Mouse (Mus musculus) stomach, embryonic 16.5 days (tissue): ENCODE measurements around the gene Phykpl. TPM values are rescaled to one million over a fixed set of nuclear protein-coding genes. Genes with fewer than 3 reads are reported as not detected.

Experiments used
- ATAC-seq: fragments of 200-750 bp; cut with Nextera tagmentation; 2 replicates; pipeline ENCODE4 v1.8.0; 2017; ENCODE audit warnings: moderate number of reproducible peaks, moderate TSS enrichment; ENCODE audit not compliant: insufficient read depth, low FRiP score
- H3K27ac ChIP-seq: fragments of 300-500 bp; sonication (generic); 2 replicates; pipeline ENCODE4 v1.5.1; 2014; ENCODE audit warnings: low read length
- H3K27me3 ChIP-seq: fragments of 300-500 bp; sonication (generic); 2 replicates; pipeline ENCODE4 v1.6.1; 2014; ENCODE audit warnings: low read length, control low read depth, mixed read lengths; ENCODE audit not compliant: control insufficient read depth, insufficient read depth
- H3K36me3 ChIP-seq: fragments of 300-500 bp; sonication (generic); 2 replicates; pipeline ENCODE4 v1.6.1; 2014; ENCODE audit warnings: low read length; ENCODE audit not compliant: control insufficient read depth, insufficient read depth
- H3K4me1 ChIP-seq: fragments of 300-500 bp; sonication (generic); 2 replicates; pipeline ENCODE4 v1.6.1; 2014; ENCODE audit warnings: low read length, control low read depth, mixed read lengths; ENCODE audit not compliant: control insufficient read depth, insufficient read depth
- H3K4me2 ChIP-seq: fragments of 300-500 bp; sonication (generic); 2 replicates; pipeline ENCODE4 v1.6.1; 2014; ENCODE audit warnings: low read depth, low read length, mixed read lengths
- H3K4me3 ChIP-seq: fragments of 300-500 bp; sonication (generic); replicated peaks from 2 replicates; pipeline ENCODE4 v1.5.1; 2014; ENCODE audit warnings: mild to moderate bottlenecking, low read length
- H3K9ac ChIP-seq: fragments of 300-500 bp; sonication (generic); 2 replicates; pipeline ENCODE4 v1.6.1; 2014; ENCODE audit warnings: low read length
- H3K9me3 ChIP-seq: fragments of 300-500 bp; sonication (generic); replicated peaks from 2 replicates; pipeline ENCODE4 v1.6.1; 2016; ENCODE audit warnings: low read length, control low read depth; ENCODE audit not compliant: control insufficient read depth
- WGBS: fragments of 180-500 bp; shearing (Covaris S2); extraction: QIAGEN DNeasy Blood & Tissue Kit; methylation state at CpG from one replicate; pipeline ENCODE4 v1.1.7; 2014; 5-methylcytosine and 5-hydroxymethylcytosine counted together
- polyA plus RNA-seq: library from polyadenylated mRNA; unstranded; fragments of >200 nt; fragmentation: Nextera tagmentation; extraction: Ambion mirVana; gene quantifications from 2 replicates; pipeline ENCODE4 v1.2.1, GENCODE M21; 2015

Phykpl gene
- 19.6 and 20.1 TPM in 2 replicates for polyA plus RNA-seq

- Histone ChIP-seq H3K9ac (peak within 1 kb of the TSS; percentile 91), H3K4me1 (peaks cover 12% of the 10 kb centered on the region), H3K4me2 (peak within 1 kb of the TSS; percentile 71), H3K36me3 (peaks cover 13% of the 10 kb centered on the region; the same call in 1 of the 2 replicates), H3K27ac (peak within 1 kb of the TSS; percentile 91), H3K27me3 (no peaks in the 10 kb centered on the region), H3K9me3 (no peaks in the 10 kb centered on the region), H3K4me3 (peak within 1 kb of the TSS; percentile 71)
- under 1% methylated on average over 59 of the region's 59 CpGs for WGBS
- peak; percentile 96 for ATAC-seq
Observed at GRCm38 (mm10) chr11:51584431-51585248, at the start of gene Phykpl. TSS of gene Phykpl (plus strand) at chr11:51584757.

GRCm38 (mm10) chr11:51538388-51538787 is 46.2 kb upstream of the Phykpl start:
- Histone ChIP-seq H3K9me3 (no peaks in the 10 kb centered on the region), H3K4me1 (peaks cover 3% of the 10 kb centered on the region; the same call in 1 of the 2 replicates), H3K27ac (no peak overlapping the region), H3K9ac (no peak overlapping the region), H3K27me3 (no peaks in the 10 kb centered on the region), H3K4me2 (no peak overlapping the region), H3K36me3 (no peaks in the 10 kb centered on the region), H3K4me3 (no peak overlapping the region)
- no peak for ATAC-seq
- WGBS: 68% methylated on average over 7 of the region's 7 CpGs

GRCm38 (mm10) chr11:51538919-51539758 is 45.4 kb upstream of the Phykpl start:
- ATAC-seq: no peak
- Histone ChIP-seq H3K27ac (no peak overlapping the region), H3K4me2 (no peak overlapping the region), H3K4me3 (no peak overlapping the region), H3K4me1 (0 out of 2 replicates have a peak, but pooled peaks cover 2% of the 10 kb centered on the region), H3K27me3 (no peaks in the 10 kb centered on the region), H3K9ac (no peak overlapping the region; the same call in 1 of the 2 replicates), H3K36me3 (no peaks in the 10 kb centered on the region), H3K9me3 (no peaks in the 10 kb centered on the region)
- WGBS: 62% methylated on average over 13 of the region's 13 CpGs

DNA sequence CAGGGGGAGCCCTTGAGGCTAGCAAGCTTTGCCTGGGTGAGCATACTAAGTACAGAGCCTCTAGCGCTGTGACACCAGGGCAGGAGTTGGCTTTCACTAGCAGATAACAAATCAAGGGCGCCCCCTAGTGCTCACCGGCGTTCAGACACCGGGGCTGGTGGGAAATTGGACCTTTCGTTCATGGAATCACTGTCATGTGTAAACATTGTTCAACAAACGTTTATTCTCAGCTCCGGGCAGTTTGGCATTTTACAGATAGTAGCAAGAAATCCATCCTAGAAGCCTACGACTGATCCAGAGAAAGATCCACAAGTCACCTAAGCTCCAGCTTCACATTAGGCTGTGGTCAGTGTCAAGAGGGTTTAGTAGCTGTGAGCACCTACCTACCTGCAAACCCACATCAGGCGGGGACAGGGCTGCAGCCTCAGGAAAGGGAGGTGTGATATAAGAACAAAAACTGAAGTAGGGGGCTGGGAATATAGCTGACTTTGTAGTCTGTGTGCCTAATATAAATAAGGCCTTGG is 44.7 kb upstream of the Phykpl start:
- no peak overlapping the region for H3K27ac ChIP-seq
- WGBS: 10% methylated on average over 10 of the region's 10 CpGs
- no peak overlapping the region for H3K4me2 ChIP-seq
- ATAC-seq: peak; percentile 83; the same call in 1 of the 2 replicates
- H3K4me1 ChIP-seq: 0 out of 2 replicates have a peak, but pooled peaks cover 2% of the 10 kb centered on the region
- no peak overlapping the region for H3K4me3 ChIP-seq
- no peaks in the 10 kb centered on the region for H3K9me3 ChIP-seq
- no peak overlapping the region for H3K9ac ChIP-seq
- H3K27me3 ChIP-seq: no peaks in the 10 kb centered on the region
- H3K36me3 ChIP-seq: no peaks in the 10 kb centered on the region

GRCm38 (mm10) chr11:51542424-51542823 is 42.1 kb upstream of the Phykpl start:
- ATAC-seq: no peak
- Histone ChIP-seq H3K9me3 (no peaks in the 10 kb centered on the region), H3K36me3 (no peaks in the 10 kb centered on the region), H3K4me1 (0 out of 2 replicates have a peak, but pooled peaks cover 2% of the 10 kb centered on the region), H3K9ac (no peak overlapping the region), H3K27ac (no peak overlapping the region), H3K4me2 (no peak overlapping the region), H3K27me3 (no peaks in the 10 kb centered on the region), H3K4me3 (no peak overlapping the region)
- WGBS: 64% methylated on average over 9 of the region's 9 CpGs

- H3K9ac ChIP-seq: no peak overlapping the region
- H3K27ac ChIP-seq: no peak overlapping the region
- H3K4me2 ChIP-seq: no peak overlapping the region
- no peak for ATAC-seq
- 39% methylated on average over 7 of the region's 7 CpGs for WGBS
- H3K36me3 ChIP-seq: no peaks in the 10 kb centered on the region
- no peak overlapping the region for H3K4me3 ChIP-seq
- no peaks in the 10 kb centered on the region for H3K27me3 ChIP-seq
- H3K4me1 ChIP-seq: 0 out of 2 replicates have a peak, but pooled peaks cover 2% of the 10 kb centered on the region
- H3K9me3 ChIP-seq: no peaks in the 10 kb centered on the region
Observed at GRCm38 (mm10) chr11:51543487-51544050, 41.0 kb upstream of the Phykpl start.

DNA sequence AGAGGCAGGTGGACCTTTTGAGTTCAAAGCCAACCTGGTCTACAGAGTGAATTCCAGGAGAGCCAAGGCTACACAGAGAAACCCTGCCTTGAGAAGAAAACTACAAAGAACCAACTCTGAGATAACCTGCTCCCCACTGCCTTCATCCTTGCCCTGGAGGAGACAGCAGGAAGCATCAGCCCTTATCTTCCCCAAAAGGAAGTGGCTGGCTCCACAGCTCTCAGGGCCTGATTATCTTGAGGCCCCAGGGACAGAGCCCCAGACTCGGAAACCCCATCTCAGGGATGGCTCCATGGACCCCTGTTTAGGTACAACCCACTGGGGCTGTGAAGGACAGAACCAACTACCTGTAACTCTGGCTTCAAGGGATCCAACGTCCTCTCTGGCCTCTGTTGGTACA is 40.1 kb upstream of the Phykpl start:
- Histone ChIP-seq H3K27ac (no peak overlapping the region), H3K4me1 (no peaks in the 10 kb centered on the region), H3K9ac (no peak overlapping the region), H3K4me3 (no peak overlapping the region), H3K27me3 (no peaks in the 10 kb centered on the region), H3K9me3 (no peaks in the 10 kb centered on the region), H3K36me3 (no peaks in the 10 kb centered on the region), H3K4me2 (no peak overlapping the region)
- no peak for ATAC-seq
- WGBS: 66% methylated on average over 2 of the region's 2 CpGs

DNA sequence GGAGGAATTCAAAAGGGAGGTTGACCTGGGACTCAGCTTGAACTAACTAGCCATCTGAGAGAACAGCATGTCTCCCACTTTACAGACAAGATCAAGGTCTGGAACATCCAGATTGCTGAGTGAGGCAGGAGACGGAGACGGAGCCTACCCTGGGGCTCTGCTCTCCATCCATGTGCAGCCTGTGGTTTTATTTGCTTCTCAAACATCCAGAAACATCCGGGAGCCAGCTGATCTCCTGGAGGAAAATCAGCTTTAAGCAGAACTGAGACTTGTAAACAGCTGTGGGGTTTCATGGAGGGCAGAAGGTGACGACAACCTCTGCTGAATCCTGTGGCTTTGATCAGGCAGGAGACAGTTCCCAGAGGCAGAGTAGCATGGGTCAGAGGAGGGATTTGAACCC is 38.7 kb upstream of the Phykpl start:
- Histone ChIP-seq H3K9ac (no peak overlapping the region), H3K9me3 (no peaks in the 10 kb centered on the region), H3K4me1 (peaks cover 3% of the 10 kb centered on the region; the same call in 1 of the 2 replicates), H3K4me2 (no peak overlapping the region), H3K36me3 (no peaks in the 10 kb centered on the region), H3K27ac (no peak overlapping the region), H3K4me3 (no peak overlapping the region), H3K27me3 (no peaks in the 10 kb centered on the region)
- 40% methylated on average over 4 of the region's 4 CpGs for WGBS
- no peak for ATAC-seq
